Mouse (Mus musculus) cerebellum, adult 2 months (tissue): ENCODE measurements around the gene Omd.

ENCODE experiments used
- CTCF ChIP-seq: fragments of 200-500 bp; IDR thresholded peaks from 2 replicates; pipeline ENCODE4 v1.5.1; 2011; ENCODE audit warnings: low read depth, mild to moderate bottlenecking, control low read depth, low read length, moderate library complexity, borderline replicate concordance; ENCODE audit not compliant: insufficient read depth
- POLR2A ChIP-seq: fragments of 200-500 bp; IDR thresholded peaks from 2 replicates; pipeline ENCODE4 v1.6.1; 2011; ENCODE audit warnings: low read length, control low read depth, borderline replicate concordance; ENCODE audit not compliant: insufficient read depth

DNA sequence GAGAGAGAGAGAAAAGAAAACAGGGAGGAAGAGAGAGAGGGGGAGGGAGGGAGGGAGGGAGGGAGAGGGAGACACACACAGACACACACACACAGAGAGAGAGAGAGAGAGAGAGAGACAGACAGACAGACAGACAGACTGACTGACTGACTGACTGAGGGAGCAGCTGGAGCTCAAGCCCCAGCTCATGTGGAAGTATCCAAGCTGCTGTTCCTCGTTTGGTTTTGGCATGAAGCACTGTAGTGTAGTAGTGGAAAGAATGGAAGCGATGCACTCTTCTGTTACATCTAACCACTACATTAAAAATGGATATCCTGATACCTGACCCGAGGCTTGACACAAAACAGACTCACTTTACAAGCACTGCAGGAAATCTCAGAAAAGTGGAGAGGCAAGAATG, 36.6 kb upstream of the Omd start:
- TF ChIP-seq CTCF (no peak), POLR2A (no peak)
